Mouse (Mus musculus) forebrain, embryonic 14.5 days (tissue): ENCODE measurements around the gene Morc3. TPM values are rescaled to one million over a fixed set of nuclear protein-coding genes. Genes with fewer than 3 reads are reported as not detected.
A peak's percentile ranks its signal among the peaks of the same experiment; 100 is the strongest.

Source experiments
- ATAC-seq: fragments of 200-750 bp; cut with Nextera tagmentation; 2 replicates; pipeline ENCODE4 v1.8.0; 2017; ENCODE audit warnings: mild to moderate bottlenecking, moderate library complexity
- DNase-seq: peaks from one replicate; pipeline ENCODE4 v3.0.0-alpha.2; 2015; ENCODE audit warnings: low spot score
- H3K27ac ChIP-seq: fragments of 300-500 bp; sonication (generic); 2 replicates; pipeline ENCODE4 v1.5.1; 2014; ENCODE audit warnings: low read depth, mild to moderate bottlenecking, control low read depth, low read length, moderate library complexity
- H3K27me3 ChIP-seq: fragments of 300-500 bp; sonication (generic); replicated peaks from 2 replicates; pipeline ENCODE4 v1.6.1; 2014; ENCODE audit warnings: low read length, control low read depth, mixed read lengths; ENCODE audit not compliant: control insufficient read depth, insufficient read depth
- H3K36me3 ChIP-seq: fragments of 300-500 bp; sonication (generic); 2 replicates; pipeline ENCODE4 v1.6.1; 2014; ENCODE audit warnings: low read length, control low read depth; ENCODE audit not compliant: control insufficient read depth, insufficient read depth
- H3K4me1 ChIP-seq: fragments of 300-500 bp; sonication (generic); 2 replicates; pipeline ENCODE4 v1.6.1; 2014; ENCODE audit warnings: antibody characterized with exemption, low read length, control low read depth; ENCODE audit not compliant: control insufficient read depth, insufficient read depth
- H3K4me2 ChIP-seq: fragments of 300-500 bp; sonication (generic); 2 replicates; pipeline ENCODE4 v1.6.1; 2014; ENCODE audit warnings: mild to moderate bottlenecking, control low read depth, low read length
- H3K4me3 ChIP-seq: fragments of 300-500 bp; sonication (generic); 2 replicates; pipeline ENCODE4 v1.5.1; 2014; ENCODE audit warnings: low read depth, low read length, control low read depth
- H3K9ac ChIP-seq: fragments of 300-500 bp; sonication (generic); 2 replicates; pipeline ENCODE4 v1.6.1; 2014; ENCODE audit warnings: mild to moderate bottlenecking, low read length, control low read depth, moderate library complexity
- H3K9me3 ChIP-seq: fragments of 300-500 bp; sonication (generic); replicated peaks from 2 replicates; pipeline ENCODE4 v1.6.1; 2016; ENCODE audit warnings: low read length, control low read depth, mixed read lengths; ENCODE audit not compliant: control insufficient read depth
- WGBS: fragments of 180-500 bp; shearing (Covaris S2); extraction: QIAGEN DNeasy Blood & Tissue Kit; methylation state at CpG from one replicate; pipeline ENCODE4 v1.1.7; 2014; 5-methylcytosine and 5-hydroxymethylcytosine counted together
- polyA plus RNA-seq: library from polyadenylated mRNA; unstranded; fragments of >200 nt; fragmentation: Nextera tagmentation; extraction: Ambion mirVana; gene quantifications from 2 replicates; pipeline ENCODE4 v1.2.1, GENCODE M21; 2014

Morc3 gene
- polyA plus RNA-seq, 1 experiment from 2014 or later, result 36.1 TPM

DNA sequence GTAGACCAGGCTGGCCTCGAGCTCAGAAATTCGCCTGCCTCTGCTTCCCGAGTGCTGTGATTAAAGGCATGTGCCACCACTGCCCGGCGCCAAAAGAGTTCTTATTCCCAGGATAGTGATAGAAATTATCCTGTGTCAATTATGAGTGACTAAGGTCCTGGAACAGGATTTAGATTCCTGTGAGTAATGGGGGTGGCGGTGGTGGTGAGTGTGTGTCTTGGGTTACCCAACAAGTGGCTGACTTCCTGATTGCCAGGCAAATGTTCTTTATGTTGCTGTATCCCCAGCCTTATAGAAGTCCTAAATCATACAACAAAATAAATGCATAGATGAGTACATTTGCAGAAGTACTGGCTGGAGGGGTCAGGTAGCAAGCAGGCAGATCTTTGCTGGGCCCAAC, 1.6 kb downstream of the Morc3 start:
- H3K9me3 ChIP-seq, result no peaks in the 10 kb centered on the region; the same call in 1 of the 2 replicates
- no peak for DNase-seq
- no peaks in the 10 kb centered on the region for H3K27me3 ChIP-seq
- H3K4me1 ChIP-seq, result peaks cover 11% of the 10 kb centered on the region; the same call in 1 of the 2 replicates
- no peak overlapping the region for H3K27ac ChIP-seq
- no peaks in the 10 kb centered on the region for H3K36me3 ChIP-seq
- H3K4me2 ChIP-seq, result peak overlapping the region; percentile 68
- ATAC-seq, result no peak
- WGBS, result 92% methylated on average over 6 of the region's 6 CpGs
- peak overlapping the region; percentile 99 for H3K4me3 ChIP-seq
- H3K9ac ChIP-seq, result no peak overlapping the region

DNA sequence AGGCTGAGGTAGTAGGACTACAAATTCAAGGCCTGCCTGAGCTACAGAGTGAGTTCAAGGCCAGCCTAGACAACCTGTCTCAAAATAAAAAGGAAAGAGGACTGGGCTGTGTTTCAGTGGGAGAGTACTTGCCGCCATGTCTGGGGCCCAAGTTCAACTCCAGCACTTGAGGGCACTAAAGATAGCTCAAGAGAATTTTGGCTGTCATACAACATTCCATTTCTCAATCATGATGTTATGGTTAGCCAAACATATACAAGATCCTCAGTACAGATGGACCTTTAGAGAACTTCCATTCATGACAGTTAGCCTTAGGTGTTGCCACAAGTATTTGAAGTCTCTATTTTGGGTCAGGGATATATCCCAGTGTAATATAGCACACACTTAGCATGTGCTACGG, 2.2 kb downstream of the Morc3 start:
- no peak overlapping the region for H3K4me2 ChIP-seq

DNA sequence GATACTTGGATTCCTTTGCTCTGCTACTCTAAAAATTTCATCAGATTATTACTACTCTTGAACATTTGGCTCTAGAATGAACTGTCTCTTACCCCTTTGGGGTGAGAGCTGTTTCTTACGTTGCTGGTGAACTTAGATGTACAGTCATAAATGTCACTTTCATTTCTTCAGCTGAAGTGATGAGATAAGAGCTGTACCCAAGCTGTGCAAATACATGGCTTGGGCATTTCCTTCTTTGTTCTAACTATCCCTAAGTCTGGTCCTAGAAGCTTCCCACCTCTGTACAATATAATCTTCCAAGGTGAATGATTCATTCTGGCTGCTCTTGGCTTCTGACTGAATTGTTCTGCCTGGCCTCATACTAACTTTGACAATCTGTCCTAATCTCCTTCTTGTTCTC, 7.1 kb downstream of the Morc3 start:
- Histone ChIP-seq H3K27me3 (no peaks in the 10 kb centered on the region), H3K4me2 (no peak overlapping the region), H3K4me3 (no peak overlapping the region), H3K9ac (no peak overlapping the region), H3K9me3 (no peaks in the 10 kb centered on the region; the same call in 1 of the 2 replicates), H3K27ac (no peak overlapping the region), H3K4me1 (no peaks in the 10 kb centered on the region), H3K36me3 (no peaks in the 10 kb centered on the region)
- WGBS, result 100% methylated on average over 1 of the region's 1 CpGs
- DNase-seq (no peak), ATAC-seq (no peak)

More for the DNA sequence above, 2.2 kb downstream of the Morc3 start:
- Histone ChIP-seq H3K36me3 (no peaks in the 10 kb centered on the region), H3K27me3 (no peaks in the 10 kb centered on the region), H3K27ac (no peak overlapping the region), H3K4me1 (peaks cover 11% of the 10 kb centered on the region; the same call in 1 of the 2 replicates), H3K4me3 (no peak overlapping the region), H3K9me3 (no peaks in the 10 kb centered on the region; the same call in 1 of the 2 replicates), H3K9ac (no peak overlapping the region)
- no peak for ATAC-seq
- DNase-seq, result no peak
- 99% methylated on average over 2 of the region's 2 CpGs for WGBS

DNA sequence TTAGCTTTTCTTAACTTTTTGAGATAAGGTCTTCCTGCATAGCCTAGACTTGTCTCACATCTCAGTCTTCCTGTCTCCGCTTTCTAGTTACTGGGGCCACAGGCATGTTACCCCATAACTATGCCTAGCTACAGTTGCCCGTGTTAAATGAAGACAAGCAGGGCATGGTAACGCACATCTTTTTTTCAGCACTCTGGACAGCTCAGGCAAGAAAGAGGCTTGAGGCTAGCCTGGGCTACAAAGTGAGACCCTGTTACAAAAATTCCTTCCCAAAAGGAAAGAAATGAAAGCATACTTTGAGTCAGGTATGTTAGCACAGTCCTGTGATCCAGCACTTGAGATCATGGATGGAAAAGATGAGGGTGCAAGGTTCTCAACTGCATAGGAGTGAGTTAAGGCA, 18.6 kb downstream of the Morc3 start:
- no peak for ATAC-seq
- H3K27me3 ChIP-seq, result no peaks in the 10 kb centered on the region
- 99% methylated on average over 3 of the region's 3 CpGs for WGBS
- H3K36me3 ChIP-seq, result peaks cover 78% of the 10 kb centered on the region
- no peak for DNase-seq
- H3K9ac ChIP-seq, result no peak overlapping the region
- no peak overlapping the region for H3K4me2 ChIP-seq
- no peaks in the 10 kb centered on the region for H3K9me3 ChIP-seq
- no peak overlapping the region for H3K4me3 ChIP-seq
- H3K4me1 ChIP-seq, result no peaks in the 10 kb centered on the region
- no peak overlapping the region for H3K27ac ChIP-seq

DNA sequence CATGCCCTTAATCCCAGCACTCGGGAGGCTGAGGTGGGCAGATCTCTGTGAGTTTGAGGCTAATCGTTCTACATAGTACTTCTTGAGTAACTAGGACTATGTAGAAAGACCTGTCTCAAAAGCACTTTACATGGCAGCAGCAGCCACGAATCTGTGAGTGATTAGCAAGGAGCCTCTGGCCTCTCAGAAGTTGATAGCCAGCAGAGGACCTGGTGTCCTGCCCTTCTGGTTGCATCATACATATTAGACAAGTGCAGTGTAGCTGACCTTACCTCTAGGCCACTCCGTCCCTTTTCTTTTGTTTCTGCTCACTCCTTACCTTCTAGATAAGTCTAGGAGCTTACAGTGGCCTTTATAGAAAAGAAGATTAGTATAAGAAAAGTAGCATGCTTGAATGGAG, 28.0 kb downstream of the Morc3 start:
- Histone ChIP-seq H3K9me3 (no peaks in the 10 kb centered on the region), H3K4me2 (no peak overlapping the region), H3K27me3 (no peaks in the 10 kb centered on the region), H3K9ac (no peak overlapping the region), H3K4me1 (no peaks in the 10 kb centered on the region), H3K27ac (no peak overlapping the region), H3K36me3 (peaks cover 77% of the 10 kb centered on the region), H3K4me3 (no peak overlapping the region)
- ATAC-seq (no peak), DNase-seq (no peak)
- 91% methylated on average over 4 of the region's 4 CpGs for WGBS

DNA sequence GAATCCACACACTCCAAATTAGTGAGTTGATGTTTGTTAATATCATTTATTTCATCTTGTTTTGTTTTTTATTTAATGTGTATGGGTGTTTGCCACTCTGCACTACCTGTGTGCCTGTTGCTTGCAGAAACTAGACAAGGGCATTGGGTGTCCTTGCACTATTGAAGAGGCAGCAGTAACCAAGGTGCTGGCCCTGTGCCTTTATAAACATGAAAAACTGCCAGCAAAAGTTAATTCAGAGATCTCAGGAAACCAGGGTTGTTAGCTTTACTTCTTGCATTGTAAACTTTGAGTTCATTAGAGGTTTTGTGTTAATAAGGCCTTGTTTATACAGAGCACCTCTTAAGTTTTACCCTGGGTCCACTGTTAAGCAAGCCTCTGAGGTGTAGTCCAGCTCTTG, 28.8 kb downstream of the Morc3 start:
- Histone ChIP-seq H3K36me3 (peaks cover 79% of the 10 kb centered on the region), H3K9ac (no peak overlapping the region), H3K27ac (no peak overlapping the region), H3K27me3 (no peaks in the 10 kb centered on the region), H3K4me1 (no peaks in the 10 kb centered on the region), H3K4me3 (no peak overlapping the region), H3K9me3 (no peaks in the 10 kb centered on the region), H3K4me2 (no peak overlapping the region)
- DNase-seq, result no peak
- no peak for ATAC-seq

DNA sequence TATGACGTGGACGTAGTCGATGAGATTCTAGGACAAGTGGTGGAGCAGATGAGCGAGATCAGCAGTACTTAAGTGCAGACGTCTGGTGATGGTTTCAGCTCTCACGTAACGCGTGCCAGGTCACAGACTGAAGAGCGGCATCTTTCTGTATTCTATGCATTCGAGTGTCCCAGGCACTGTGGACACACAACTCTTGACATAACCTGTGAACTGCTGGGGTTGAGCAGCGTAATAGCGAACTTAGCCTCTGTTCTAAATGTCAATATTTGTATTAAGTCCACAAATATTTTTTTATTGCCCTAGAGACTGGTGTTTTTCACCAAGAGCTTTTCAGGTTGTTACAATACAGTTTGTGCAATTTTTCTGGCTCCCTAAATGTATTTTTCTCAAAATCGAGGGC, 42.9 kb downstream of the Morc3 start:
- DNase-seq (no peak), ATAC-seq (no peak)
- WGBS, result 96% methylated on average over 13 of the region's 13 CpGs
- H3K4me3 ChIP-seq, result no peak overlapping the region
- no peaks in the 10 kb centered on the region for H3K9me3 ChIP-seq
- H3K27ac ChIP-seq, result no peak overlapping the region
- H3K36me3 ChIP-seq, result peaks cover 74% of the 10 kb centered on the region
- H3K4me1 ChIP-seq, result no peaks in the 10 kb centered on the region
- H3K9ac ChIP-seq, result no peak overlapping the region
- H3K4me2 ChIP-seq, result no peak overlapping the region
- H3K27me3 ChIP-seq, result no peaks in the 10 kb centered on the region

DNA sequence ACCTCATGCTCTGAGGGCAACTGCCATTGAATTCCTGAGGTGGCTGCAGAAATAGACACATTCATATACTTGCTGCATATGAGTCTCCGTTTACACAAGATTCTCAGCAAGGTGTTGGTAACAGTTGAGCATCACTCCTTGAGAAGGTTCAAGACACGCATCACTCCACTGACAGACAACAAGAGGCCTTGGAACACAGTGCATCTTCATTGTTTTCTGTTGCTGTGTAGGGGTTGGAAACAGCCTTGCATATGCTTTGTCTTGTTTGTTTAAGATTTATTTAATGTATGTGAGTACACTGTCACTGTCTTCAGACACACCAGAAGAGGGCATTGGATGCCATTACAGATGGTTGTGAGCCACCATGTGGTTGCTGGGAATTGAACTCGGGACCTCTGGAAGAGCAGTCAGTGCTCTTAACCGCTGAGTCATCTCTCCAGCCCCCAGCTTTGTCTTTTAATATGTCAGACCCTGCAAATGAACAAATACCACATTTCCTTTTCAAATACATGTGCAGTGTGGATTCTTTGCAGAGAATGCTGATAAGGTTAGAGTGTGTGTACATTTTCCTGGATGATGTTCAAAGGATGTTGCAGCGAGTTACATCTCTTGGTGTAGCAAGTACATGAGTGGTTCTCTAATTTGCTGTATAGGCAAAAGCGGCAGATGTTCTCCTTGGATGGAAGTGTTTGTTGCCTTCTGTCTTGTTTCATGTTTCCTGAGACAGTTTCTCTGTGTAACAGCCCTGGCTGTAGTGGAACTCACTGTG, 45.9 kb downstream of the Morc3 start:
- H3K4me3 ChIP-seq, result no peak overlapping the region
- WGBS, result 94% methylated on average over 6 of the region's 6 CpGs
- DNase-seq (no peak), ATAC-seq (no peak)
- no peak overlapping the region for H3K4me2 ChIP-seq
- H3K27me3 ChIP-seq, result no peaks in the 10 kb centered on the region
- peaks cover 44% of the 10 kb centered on the region for H3K36me3 ChIP-seq
- H3K27ac ChIP-seq, result no peak overlapping the region
- no peaks in the 10 kb centered on the region for H3K4me1 ChIP-seq
- no peak overlapping the region for H3K9ac ChIP-seq
- no peaks in the 10 kb centered on the region for H3K9me3 ChIP-seq

DNA sequence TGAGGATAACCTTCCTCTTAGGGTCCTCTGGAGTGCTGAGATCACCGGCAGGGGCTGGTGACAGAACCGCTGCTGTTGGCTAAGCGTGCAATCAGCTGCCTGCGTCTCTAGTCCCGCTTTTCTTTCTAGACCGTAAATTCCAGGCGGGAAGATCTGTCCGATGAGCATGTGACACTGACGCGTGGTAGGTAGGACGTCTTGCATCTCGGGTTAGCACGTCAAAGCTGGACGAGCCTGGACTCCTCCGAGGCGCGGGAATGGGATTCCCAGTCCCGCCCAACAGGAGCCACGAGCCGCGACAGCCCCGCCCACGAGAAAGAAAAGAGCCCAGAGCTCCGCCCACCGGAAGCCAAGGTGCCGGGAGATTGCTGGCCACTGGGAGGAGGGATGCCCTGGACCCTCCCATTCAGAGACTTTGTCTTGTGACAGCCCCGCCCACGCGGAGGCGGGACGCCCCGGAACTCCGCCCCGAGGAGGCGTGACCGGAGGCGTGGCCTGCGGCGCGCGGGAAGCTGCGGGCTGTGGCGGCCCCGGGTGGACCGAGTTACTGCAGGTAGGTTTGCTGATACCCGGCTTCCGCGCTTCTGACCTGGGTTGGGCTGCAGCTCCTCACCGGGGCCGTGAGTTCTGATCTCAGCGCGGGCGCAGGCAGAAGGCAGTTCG, 51.6 kb downstream of the Morc3 start, which contains the start of gene Chaf1b:
Gene Chaf1b, plus strand, starts transcription at position 479 of the 663 bp plus-strand sequence.
- DNase-seq (peak; percentile 98), ATAC-seq (peak; percentile 94)
- Histone ChIP-seq H3K9me3 (no peaks in the 10 kb centered on the region), H3K4me1 (peaks cover 6% of the 10 kb centered on the region; the same call in 1 of the 2 replicates), H3K9ac (peak within 1 kb of the TSS; percentile 72), H3K27me3 (no peaks in the 10 kb centered on the region), H3K36me3 (peaks cover 9% of the 10 kb centered on the region; the same call in 1 of the 2 replicates), H3K27ac (no peak within 1 kb of the TSS), H3K4me2 (peak within 1 kb of the TSS; percentile 83), H3K4me3 (peak within 1 kb of the TSS; percentile 69)
- WGBS, result under 1% methylated on average over 54 of the region's 54 CpGs
